Mouse (Mus musculus) neural tube, embryonic 10.5 days (tissue): ENCODE results near the gene Ctnnd2.

ENCODE experiments used
- DNase-seq: peaks from one replicate; pipeline ENCODE4 v3.0.0-alpha.2; 2017; ENCODE audit warnings: low spot score; ENCODE audit errors: extremely low spot score

The Ctnnd2 gene

DNA sequence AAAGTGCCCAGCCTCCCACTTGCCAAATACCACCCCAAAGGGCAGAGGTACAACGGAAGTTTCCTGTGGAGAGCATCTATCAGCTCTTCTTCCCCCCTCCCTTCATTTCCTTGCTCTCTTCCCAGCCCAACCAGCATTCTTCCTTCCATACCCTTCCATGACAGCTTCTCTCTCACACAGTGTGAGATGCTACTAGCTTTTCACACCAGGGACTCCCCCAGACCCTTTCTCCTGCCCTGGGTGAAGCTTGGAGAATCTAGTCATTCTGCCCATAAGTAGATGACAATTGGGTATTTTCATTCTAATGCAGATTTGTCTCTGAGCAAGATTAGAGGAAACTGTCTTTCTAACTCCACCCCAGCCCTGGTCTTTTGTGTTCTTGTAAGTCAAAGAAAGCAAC is 473.3 kb downstream of the Ctnnd2 start:
- DNase-seq = no peak

DNA sequence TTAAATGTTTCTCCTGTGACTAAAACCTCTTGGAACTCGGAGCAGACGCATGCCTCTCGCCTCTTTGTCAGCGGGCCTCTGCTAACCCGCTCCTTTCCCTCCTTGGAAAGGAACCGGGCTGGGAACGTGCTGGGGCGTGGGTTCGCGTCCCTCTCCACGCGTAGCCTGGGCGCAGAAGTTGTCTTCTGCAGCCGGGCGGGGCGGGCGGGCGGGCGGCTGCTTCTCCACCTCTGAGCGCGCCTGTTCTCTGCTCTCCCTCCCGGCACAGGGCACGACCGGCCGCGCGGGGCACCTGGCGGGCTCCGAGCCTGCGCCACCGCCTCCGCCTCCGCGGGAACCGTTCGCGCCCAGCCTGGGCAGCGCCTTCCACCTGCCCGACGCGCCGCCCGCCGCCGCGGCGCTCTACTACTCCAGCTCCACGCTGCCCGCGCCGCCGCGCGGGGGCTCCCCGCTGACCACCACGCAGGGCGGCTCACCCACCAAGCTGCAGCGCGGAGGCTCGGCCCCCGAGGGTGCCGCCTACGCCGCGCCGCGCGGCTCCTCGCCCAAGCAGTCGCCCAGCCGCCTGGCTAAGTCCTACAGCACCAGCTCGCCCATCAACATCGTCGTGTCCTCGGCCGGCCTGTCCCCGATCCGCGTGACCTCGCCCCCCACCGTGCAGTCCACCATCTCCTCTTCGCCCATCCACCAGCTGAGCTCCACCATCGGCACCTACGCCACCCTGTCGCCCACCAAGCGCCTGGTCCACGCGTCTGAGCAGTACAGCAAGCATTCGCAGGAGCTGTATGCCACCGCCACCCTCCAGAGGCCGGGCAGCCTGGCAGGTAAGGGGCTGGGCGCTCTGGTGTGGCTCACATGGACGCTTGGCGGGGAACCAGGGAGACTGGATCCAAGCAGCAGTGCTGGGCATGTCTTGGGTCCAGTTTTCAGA is 474.4 kb downstream of the Ctnnd2 start:
- peak; percentile 53 for DNase-seq

DNA sequence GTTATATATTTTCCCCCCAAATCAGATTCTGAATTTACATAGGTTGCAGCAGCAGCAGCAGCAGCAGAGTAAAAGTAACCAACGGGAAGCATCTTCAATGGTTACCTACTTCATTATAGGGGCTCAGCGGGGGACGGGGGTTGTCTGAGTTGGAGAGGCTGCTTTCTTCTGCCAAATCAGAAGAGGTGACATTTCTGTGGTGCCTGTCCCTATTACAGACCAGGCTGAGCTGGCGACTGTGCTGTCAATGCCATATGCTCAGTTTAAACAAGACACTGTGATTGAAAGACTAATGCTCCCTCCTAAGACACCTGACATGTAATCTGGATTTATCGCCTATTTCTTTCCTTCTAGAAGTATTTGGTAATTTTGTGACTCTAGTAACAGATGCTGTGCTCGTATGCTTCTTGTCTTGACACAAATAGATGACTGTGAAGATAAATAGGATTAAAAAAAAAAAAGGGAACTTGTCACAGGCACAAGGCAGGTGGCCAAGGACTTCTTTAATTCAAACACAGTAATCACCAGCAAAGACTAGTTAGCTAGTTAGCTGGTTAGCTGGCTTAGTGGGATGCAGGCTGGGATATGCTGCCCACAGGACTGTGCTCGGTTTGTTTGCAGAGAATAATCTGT is 475.4 kb downstream of the Ctnnd2 start:
- no peak for DNase-seq

DNA sequence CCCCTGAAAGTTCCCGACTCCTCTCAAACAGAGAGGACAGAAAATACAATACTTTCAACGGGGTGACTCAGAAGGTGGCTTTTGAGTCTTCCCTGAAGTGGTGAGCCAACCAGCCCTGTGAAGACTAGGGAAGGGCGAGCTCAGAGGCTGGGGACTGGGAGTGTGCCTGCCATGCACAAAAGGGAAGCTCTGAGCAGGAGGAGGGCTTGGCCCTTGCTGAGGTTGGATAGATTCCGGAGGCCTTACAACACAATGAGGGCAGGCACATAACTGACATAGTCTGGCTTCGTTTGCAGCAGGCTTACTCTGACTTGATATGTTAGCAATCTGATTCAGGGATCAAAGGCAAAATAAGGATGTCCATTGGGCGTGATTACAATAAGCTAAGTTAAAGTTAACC is 477.6 kb downstream of the Ctnnd2 start:
- peak; percentile 11 for DNase-seq

DNA sequence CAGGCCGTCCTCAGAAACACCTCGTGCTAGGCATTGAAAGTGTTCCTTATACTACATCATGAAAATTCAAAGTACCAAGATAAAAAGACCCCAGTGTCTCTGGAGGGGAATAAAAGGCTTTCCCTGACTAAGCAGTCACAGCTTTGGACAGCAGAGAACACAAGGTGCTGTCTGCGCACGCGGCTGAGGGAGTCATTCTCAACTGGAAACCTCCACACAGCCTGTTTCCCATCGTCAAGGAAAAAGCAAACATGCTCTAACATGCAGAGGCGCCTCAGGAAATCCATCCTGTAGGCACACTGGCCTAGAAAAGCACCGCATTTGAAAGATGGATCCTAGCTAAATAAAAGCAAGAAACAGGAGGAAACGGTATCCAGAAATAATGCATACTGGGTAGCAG is 483.0 kb downstream of the Ctnnd2 start:
- no peak for DNase-seq

DNA sequence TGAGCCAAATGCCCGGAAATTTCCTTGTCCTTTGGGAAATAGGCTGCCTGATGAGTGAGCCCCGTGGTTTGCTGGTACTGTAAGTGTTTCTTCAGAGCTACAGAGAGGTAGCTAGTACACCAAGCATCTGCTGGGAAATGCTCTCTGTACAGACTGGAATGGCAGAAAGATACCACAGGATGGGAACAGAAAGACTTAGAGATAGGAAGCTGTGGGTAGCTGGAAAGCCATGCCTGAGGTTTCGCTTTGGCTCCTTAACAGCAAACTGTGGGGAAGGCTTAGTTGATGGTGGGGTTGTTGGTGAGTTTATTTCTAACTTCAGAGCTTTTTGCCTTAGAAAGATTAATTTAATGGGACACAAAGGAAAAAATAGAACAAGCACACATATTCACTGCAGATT is 485.2 kb downstream of the Ctnnd2 start:
- no peak for DNase-seq

DNA sequence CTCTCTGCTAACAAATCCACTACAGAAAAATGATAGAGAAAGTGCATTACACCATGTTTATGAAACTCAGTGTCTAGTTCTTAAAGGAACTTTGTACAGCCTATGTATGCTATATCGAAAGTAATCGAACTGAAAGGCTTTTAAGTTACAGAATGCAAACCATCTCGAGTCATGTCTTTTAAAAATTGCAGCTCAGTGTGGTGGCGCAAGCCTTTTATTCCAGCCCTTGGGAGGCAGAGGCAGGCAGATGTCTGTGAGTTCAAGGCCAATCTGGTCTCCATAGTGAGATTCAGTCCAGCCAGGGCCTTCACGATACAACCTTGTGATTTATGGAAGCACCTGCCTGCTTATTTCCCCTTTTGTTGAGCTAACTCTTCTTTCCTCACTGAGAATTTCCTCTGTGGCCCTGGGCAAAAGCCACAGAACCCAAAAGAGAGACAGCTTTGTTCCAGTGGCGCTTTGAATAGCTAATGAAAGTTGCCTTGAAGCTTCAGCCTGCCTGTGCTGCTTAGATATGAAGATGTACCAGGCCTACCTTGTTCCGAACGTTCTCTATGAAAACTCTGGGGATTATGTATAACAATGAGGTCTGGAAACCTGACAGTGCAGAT is 488.3 kb downstream of the Ctnnd2 start:
- DNase-seq = no peak

DNA sequence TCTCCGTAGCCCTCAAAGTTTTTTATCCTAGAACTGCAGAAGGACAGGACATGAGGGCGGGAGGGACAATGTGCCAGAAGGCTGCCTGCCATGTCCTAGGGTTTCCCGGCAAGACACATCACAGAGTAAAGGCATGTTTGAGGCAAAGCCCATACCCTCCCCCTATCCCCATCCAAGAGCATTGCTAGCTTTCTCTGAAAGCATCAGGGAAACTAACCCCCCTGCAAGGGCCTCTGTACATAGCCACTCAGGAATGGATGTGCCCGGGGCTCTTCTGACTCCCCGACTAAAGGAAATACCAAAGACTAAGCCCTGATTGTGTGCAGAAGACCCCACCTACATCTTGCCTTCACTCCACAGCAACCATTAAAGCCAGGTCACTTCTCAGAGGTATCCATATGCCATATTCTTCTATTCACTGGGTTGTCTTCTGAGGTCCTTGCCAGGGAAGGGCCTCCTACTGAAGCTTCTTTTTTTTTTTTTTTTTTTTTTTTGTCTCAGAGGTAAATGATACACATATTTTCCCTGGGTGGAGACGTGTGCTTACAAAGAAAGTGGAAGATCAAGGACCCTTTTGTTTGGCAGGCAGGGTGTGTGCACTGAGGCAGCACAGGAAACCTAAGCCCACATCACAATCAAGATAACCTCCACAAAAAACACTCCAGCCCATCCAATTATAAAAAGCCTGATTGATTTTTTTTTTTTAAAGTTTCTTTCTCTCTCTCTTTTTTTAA is 489.5 kb downstream of the Ctnnd2 start:
- no peak for DNase-seq

DNA sequence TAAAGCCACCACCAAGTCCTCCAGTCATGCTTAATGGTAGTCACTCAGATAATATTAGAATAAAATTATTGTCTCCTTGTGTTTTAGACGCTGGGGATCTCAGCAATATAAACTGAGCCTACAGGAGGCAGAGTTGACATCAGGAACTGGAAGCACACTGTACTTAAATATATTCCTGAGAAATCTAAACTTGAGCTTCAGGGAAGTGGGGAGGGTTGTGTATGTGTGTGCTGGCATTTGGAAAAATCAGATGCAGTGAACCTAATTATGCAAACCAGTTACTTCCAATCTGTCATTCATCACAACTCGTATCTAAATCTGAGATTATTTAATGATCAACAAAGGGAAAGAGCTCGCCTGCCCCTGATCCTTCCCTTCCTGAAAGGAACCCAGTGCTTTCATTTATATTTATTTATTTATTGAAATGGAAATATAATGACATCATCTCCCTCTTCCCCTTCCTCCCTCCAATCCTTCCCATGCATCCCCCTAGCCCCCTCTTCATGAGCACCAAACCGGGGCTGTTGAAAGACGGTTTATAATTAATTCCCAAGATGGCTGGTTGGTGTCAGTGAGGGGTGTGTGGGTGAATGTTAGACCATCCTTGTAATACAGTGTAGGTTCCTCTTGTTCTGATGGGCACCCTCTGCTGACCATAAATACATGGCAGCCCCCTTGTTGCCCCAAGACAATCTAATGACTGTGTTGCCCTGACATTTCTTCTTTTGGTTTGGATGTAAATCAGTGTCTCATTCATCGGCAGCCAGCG is 495.6 kb downstream of the Ctnnd2 start:
- DNase-seq = no peak

DNA sequence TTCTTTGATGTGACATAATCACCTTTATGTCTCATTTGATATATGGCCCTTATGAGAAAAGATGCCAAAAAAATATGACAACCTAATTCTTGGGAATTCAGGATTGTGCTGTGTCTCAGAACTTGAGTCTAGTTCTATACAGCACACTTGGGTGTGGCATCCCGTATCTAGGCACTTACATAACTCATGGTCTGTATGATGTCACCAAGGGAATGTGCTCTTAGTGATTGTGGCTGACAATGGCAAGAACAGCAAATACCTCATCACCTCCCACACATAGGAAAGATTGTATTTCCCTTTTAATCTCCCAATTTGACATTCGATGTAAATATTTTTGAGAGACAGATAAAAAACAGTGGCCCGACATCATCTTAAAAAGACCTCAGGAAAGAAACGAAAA is 509.5 kb downstream of the Ctnnd2 start:
- no peak for DNase-seq

DNA sequence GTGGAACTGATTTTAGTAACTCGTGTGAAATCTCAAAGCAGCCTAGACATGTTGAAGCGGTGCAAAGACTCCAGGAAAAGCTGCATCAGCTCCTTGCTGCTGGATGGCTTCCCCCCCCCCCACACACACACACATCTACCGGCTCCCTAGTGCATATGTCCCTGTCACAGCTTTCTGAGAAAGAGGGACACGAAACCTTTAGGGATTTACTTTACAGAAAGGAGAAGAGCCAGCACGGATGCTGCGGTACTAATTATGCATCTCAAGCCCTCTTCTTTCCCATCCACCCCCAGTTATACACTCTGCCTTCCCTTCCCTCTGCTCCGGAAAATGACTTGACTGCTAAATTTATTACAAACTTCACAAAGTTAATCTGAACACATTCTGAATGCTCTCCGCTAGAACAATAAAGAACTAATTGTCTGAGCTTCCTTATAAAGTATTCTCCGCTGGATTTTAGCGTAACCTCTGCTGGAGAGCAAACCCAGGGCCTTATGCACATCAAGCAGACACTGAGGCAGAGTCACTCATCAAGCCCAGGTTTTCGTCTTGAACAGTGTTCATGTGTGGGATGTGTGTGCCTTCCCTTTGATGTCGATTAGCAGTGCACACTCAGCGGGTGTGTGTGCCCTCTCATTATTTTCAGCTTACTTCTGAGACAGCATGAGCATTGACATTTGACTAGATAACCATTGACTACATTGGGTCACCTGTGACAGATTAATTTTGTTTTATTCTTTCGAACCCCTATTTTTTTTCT is 510.1 kb downstream of the Ctnnd2 start:
- no peak for DNase-seq

DNA sequence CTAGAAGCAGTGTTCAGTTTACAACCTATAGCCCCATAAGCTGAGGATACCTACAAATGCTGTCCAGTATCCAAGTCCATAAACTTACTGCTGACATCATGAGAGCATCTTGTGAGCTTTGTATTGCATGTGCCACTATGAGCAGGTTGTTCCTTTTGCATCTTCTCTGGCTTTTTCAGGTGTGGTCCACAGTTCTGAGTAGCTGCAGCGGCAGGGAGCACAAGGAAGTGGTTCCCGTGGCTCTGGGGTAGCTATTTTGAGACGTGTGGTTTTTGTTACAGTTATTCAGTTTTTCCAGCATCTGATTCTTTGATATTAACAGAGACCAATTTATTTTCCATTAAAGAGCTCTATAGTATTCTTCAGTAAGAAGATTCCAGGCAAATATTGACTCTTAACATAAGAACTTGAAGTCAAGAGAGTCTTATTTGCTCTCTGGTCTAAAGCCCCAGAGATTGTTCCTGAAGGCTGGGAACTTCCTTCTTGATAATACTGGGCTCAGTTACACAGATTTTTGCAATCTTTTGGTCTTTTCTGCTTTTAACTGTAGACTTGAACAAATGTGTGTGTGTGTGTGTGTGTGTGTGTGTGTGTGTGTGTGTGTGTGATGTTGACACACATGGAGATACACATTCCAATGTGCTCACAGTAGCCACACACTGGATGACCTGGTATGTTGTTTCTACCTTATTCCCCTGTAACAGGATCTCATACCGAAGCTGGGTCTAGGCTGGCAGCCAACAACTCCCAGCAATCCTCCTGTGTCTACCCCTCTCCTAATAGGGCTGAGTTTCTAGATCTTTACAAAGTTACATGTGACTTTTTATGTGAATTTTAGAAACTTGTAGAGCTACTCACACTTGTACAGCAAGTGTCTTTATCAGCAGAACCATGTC is 514.1 kb downstream of the Ctnnd2 start:
- no peak for DNase-seq

DNA sequence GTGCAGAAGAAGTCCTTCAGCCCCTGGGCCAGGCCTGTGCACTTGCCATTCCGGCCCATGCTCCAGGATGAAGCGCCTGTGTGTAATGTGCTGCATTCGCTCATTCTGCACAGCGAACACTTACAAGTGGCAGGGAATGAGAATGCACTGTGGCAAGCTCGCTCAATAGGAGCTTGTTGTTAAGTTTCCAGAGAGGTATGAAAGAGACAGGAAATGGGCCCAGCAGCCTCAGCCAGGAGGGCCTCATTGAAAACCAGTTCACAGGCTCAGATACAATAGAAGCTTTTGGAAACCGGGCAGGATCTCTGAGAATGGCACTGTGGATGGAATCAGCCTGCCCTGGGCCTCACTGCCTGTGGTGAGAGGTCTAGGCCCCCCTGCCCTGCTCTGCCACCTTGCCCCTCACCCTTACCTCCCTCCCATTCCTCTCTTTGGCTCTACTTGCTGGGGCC is 521.4 kb downstream of the Ctnnd2 start:
- no peak for DNase-seq

DNA sequence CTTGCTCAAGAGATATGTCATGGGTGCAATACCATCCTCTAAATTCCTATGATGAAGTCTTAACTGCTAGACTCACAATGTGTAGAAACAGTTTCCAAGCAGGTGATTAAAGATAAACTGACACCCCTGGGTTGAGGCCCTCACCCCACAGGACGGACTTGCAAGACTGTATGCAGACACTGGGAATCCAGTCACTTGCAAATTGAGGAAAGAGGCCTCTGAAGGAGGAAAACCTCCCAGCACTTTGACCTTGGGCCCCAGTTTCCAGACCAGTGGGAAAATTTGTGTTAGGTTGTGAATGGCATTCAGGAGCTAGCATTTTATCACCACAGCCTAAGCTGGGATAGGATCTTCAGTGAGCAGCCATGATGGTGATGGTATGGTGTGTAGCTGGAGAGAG is 521.9 kb downstream of the Ctnnd2 start:
- no peak for DNase-seq

DNA sequence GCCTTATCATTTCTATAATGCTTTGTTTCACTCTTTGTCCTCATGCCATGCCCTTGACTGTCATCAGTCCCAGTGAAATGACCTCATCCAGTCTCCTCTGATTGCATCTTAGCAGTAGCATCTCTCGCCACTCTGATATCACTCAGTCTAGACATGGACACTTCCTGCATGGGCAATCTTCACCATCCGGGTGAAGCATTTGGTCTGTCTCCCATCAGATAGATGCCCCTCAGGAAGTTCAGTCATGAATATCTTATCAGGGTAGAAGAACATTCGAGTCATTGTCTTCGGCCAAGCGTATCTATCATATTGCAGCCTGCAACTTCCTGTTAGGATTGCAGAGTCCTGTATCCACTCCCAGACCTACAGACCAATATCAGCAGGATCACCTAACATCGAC is 523.5 kb downstream of the Ctnnd2 start:
- no peak for DNase-seq

DNA sequence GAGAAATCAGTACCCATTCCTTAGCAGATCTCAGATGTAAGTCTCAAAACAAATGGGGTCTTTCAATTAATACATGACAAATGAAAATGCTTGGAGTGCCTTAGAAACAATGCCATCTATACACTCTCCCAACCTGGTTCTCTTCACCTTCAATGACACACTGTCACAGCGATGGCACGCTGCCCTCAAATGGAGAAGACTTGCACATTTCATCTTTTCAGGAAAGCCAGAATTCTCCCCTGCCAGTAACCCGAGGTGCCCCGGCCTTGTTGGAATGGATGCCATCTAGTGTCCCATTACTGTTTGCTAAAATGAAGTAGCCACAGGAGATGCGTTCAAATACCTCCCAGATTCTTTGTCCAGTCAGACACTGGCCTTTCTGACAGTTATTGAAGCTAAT is 525.0 kb downstream of the Ctnnd2 start:
- no peak for DNase-seq

DNA sequence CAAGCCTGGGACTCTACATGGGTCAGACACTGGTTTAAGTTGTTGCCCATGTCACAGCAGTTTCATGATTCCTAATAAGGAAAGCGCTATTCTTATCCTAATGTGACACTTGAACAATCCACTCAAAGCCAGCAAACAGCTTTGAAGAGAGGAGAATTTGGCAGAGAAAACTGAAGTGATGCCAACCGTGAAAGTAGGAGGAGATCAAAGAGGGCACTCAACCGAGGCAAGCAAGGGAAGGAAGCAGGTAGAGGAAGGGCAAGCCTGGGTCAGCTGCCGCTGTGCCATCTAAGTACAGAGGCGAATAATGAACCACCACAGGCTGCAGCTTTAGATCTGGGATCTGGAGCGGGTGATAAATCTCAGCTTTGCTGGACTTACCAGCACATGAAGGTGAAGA is 528.4 kb downstream of the Ctnnd2 start:
- no peak for DNase-seq

DNA sequence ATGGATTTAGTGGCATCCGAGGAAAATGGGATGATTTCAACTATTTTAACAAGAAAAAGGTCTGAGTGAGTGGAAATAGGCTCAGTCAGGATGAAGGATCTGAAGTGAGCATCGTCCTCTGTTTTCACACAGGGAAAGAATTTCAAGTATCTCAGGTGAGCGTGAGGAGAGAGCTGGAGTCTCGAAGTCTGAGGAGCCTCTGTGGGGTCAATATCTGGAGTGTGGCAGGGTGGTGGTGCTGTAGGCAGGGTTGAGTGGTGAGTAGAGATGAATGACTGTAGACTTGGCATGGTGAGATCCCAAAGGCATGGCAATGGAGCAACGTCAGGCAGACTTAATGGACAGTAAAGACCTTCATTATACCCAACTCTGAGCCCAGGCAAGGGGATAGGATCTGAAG is 529.2 kb downstream of the Ctnnd2 start:
- no peak for DNase-seq
